Mouse (Mus musculus) thymus, postnatal 36 days (tissue): ENCODE results near the gene Kars.
A peak's percentile ranks its signal among the peaks of the same experiment; 100 is the strongest.

Experiments
- DNase-seq, 2 experiments: peaks; one replicate each; pipeline ENCODE4 v3.0.0; 2022; ENCODE audit warnings: mixed read lengths in 2 of 2

Kars gene

GRCm38 (mm10) chr8:111978147-111978546 is 33.0 kb downstream of the Kars start:
- no peak for DNase-seq

- peak; percentile 52 to 62 for DNase-seq
These were observed 34.8 kb downstream of the Kars start for GRCm38 (mm10) chr8:111976326-111976725.

GRCm38 (mm10) chr8:111975706-111976105 is 35.4 kb downstream of the Kars start:
- no peak for DNase-seq

- no peak for DNase-seq
These were observed 37.0 kb downstream of the Kars start for GRCm38 (mm10) chr8:111974138-111974537.

- no peak for DNase-seq
These were observed 42.1 kb downstream of the Kars start for GRCm38 (mm10) chr8:111968991-111969390.

- DNase-seq: no peak
These were observed 42.6 kb downstream of the Kars start for GRCm38 (mm10) chr8:111968541-111968940.

- DNase-seq: no peak
These were observed 43.8 kb downstream of the Kars start for GRCm38 (mm10) chr8:111967246-111967870.

GRCm38 (mm10) chr8:111964849-111965561 is 46.1 kb downstream of the Kars start:
- no peak for DNase-seq

GRCm38 (mm10) chr8:111964351-111964750 is 46.8 kb downstream of the Kars start:
- no peak for DNase-seq

GRCm38 (mm10) chr8:111963546-111963945 is 47.6 kb downstream of the Kars start:
- no peak for DNase-seq

- DNase-seq: no peak
These were observed 48.0 kb downstream of the Kars start for GRCm38 (mm10) chr8:111963091-111963490.

GRCm38 (mm10) chr8:111962589-111962988 is 48.5 kb downstream of the Kars start:
- no peak for DNase-seq

GRCm38 (mm10) chr8:111961330-111961729 is 49.8 kb downstream of the Kars start:
- no peak for DNase-seq

GRCm38 (mm10) chr8:111960591-111961321 is 50.4 kb downstream of the Kars start:
- no peak for DNase-seq

- DNase-seq: no peak
These were observed 53.9 kb downstream of the Kars start for GRCm38 (mm10) chr8:111957231-111957630.

- DNase-seq: no peak
These were observed 55.2 kb downstream of the Kars start for GRCm38 (mm10) chr8:111955879-111956278.

GRCm38 (mm10) chr8:111954844-111955594 is 56.1 kb downstream of the Kars start:
- DNase-seq: no peak

- DNase-seq: no peak
These were observed 59.2 kb downstream of the Kars start for GRCm38 (mm10) chr8:111951936-111952335.

- DNase-seq: no peak
These were observed 59.8 kb downstream of the Kars start for GRCm38 (mm10) chr8:111951317-111951716.

- DNase-seq: no peak
These were observed 60.3 kb downstream of the Kars start for GRCm38 (mm10) chr8:111950846-111951245.

- no peak for DNase-seq
These were observed 63.2 kb downstream of the Kars start for GRCm38 (mm10) chr8:111947954-111948353.

- no peak for DNase-seq
These were observed 64.0 kb downstream of the Kars start for GRCm38 (mm10) chr8:111947144-111947543.

GRCm38 (mm10) chr8:111943544-111943943 is 67.6 kb downstream of the Kars start:
- DNase-seq: no peak
